Mouse (Mus musculus) embryonic fibroblast, embryonic 13.5 days (primary cell): ENCODE results near the gene 1700020L24Rik.

Source experiments
- CTCF ChIP-seq: IDR thresholded peaks from 2 replicates; pipeline ENCODE4 v1.5.1; 2011; ENCODE audit warnings: mild to moderate bottlenecking, control low read depth, low read length, moderate library complexity, borderline replicate concordance; ENCODE audit not compliant: insufficient read depth
- POLR2A ChIP-seq: IDR thresholded peaks from 2 replicates; pipeline ENCODE4 v1.6.1; 2011; ENCODE audit warnings: low read depth, mild to moderate bottlenecking, control low read depth, low read length, moderate library complexity

- TF ChIP-seq CTCF (no peak), POLR2A (no peak)
Measured at GRCm38 (mm10) chr11:83454548-83454947, 17.1 kb downstream of the 1700020L24Rik start.
